Mouse (Mus musculus): ENCODE results near the gene Setd7. TPM values are rescaled to one million over a fixed set of nuclear protein-coding genes. Genes with fewer than 3 reads are reported as not detected.

Gene Setd7
- polyA plus RNA-seq, 1 experiment from 2014 or later: 2.5 TPM

- H3K36me3 ChIP-seq (ENCODE audit: control insufficient read depth, insufficient read depth, low read length): peaks cover 2% of the 10 kb centered on the region
- H3K9me3 ChIP-seq (ENCODE audit: control insufficient read depth, low read length): no peaks in the 10 kb centered on the region
- H3K4me3 ChIP-seq (ENCODE audit: low read length): no peak overlapping the region
- no peaks in the 10 kb centered on the region for H3K27me3 ChIP-seq (ENCODE audit: control insufficient read depth, insufficient read depth, low read depth, low read length)
- no peak overlapping the region for H3K9ac ChIP-seq (ENCODE audit: low read length)
- no peak for ATAC-seq (ENCODE audit: low read depth)
- peaks cover 16% of the 10 kb centered on the region for H3K4me1 ChIP-seq (replicated peaks; ENCODE audit: control insufficient read depth, insufficient read depth, low read length)
- no peak overlapping the region for H3K27ac ChIP-seq (ENCODE audit: low read length)
- no peak overlapping the region for H3K4me2 ChIP-seq (ENCODE audit: low read depth, low read length)
- 74% methylated on average over 2 of the region's 2 CpGs for WGBS
Observed at GRCm38 (mm10) chr3:51552197-51552596, 8.5 kb downstream of the Setd7 start.

GRCm38 (mm10) chr3:51548987-51549579, 11.6 kb downstream of the Setd7 start:
- ATAC-seq (ENCODE audit: low read depth): no peak
- WGBS: 87% methylated on average over 17 of the region's 17 CpGs
- Histone ChIP-seq H3K9ac (ENCODE audit: low read length) (no peak overlapping the region), H3K27me3 (ENCODE audit: control insufficient read depth, insufficient read depth, low read depth, low read length) (no peaks in the 10 kb centered on the region), H3K36me3 (ENCODE audit: control insufficient read depth, insufficient read depth, low read length) (peaks cover 2% of the 10 kb centered on the region), H3K9me3 (ENCODE audit: control insufficient read depth, low read length) (no peaks in the 10 kb centered on the region), H3K27ac (ENCODE audit: low read length) (no peak overlapping the region), H3K4me1 (replicated peaks; ENCODE audit: control insufficient read depth, insufficient read depth, low read length) (peaks cover 15% of the 10 kb centered on the region), H3K4me3 (ENCODE audit: low read length) (no peak overlapping the region), H3K4me2 (ENCODE audit: low read depth, low read length) (no peak overlapping the region)

GRCm38 (mm10) chr3:51547577-51547976, 13.1 kb downstream of the Setd7 start:
- H3K4me3 ChIP-seq (ENCODE audit: low read length): no peak overlapping the region
- 78% methylated on average over 6 of the region's 6 CpGs for WGBS
- peaks cover under 1% of the 10 kb centered on the region for H3K4me1 ChIP-seq (replicated peaks; ENCODE audit: control insufficient read depth, insufficient read depth, low read length)

GRCm38 (mm10) chr3:51544442-51545128, 16.1 kb downstream of the Setd7 start:
- H3K9me3 ChIP-seq (ENCODE audit: control insufficient read depth, low read length): no peaks in the 10 kb centered on the region
- no peak overlapping the region for H3K4me3 ChIP-seq (ENCODE audit: low read length)
- WGBS: 70% methylated on average over 19 of the region's 19 CpGs
- H3K27me3 ChIP-seq (ENCODE audit: control insufficient read depth, insufficient read depth, low read depth, low read length): no peaks in the 10 kb centered on the region
- H3K4me2 ChIP-seq (ENCODE audit: low read depth, low read length): no peak overlapping the region
- no peak overlapping the region for H3K27ac ChIP-seq (ENCODE audit: low read length)
- no peak for ATAC-seq (ENCODE audit: low read depth)
- no peaks in the 10 kb centered on the region for H3K4me1 ChIP-seq (replicated peaks; ENCODE audit: control insufficient read depth, insufficient read depth, low read length)
- H3K36me3 ChIP-seq (ENCODE audit: control insufficient read depth, insufficient read depth, low read length): peaks cover 15% of the 10 kb centered on the region
- no peak overlapping the region for H3K9ac ChIP-seq (ENCODE audit: low read length)

More at GRCm38 (mm10) chr3:51547577-51547976, 13.1 kb downstream of the Setd7 start:
- Histone ChIP-seq H3K9ac (ENCODE audit: low read length) (no peak overlapping the region), H3K27ac (ENCODE audit: low read length) (no peak overlapping the region), H3K27me3 (ENCODE audit: control insufficient read depth, insufficient read depth, low read depth, low read length) (no peaks in the 10 kb centered on the region), H3K9me3 (ENCODE audit: control insufficient read depth, low read length) (no peaks in the 10 kb centered on the region), H3K4me2 (ENCODE audit: low read depth, low read length) (no peak overlapping the region), H3K36me3 (ENCODE audit: control insufficient read depth, insufficient read depth, low read length) (peaks cover 3% of the 10 kb centered on the region)
- no peak for ATAC-seq (ENCODE audit: low read depth)

GRCm38 (mm10) chr3:51540659-51541058, 20.0 kb downstream of the Setd7 start:
- H3K27ac ChIP-seq (ENCODE audit: low read length): no peak overlapping the region
- WGBS: 92% methylated on average over 9 of the region's 9 CpGs
- no peak overlapping the region for H3K4me2 ChIP-seq (ENCODE audit: low read depth, low read length)
- H3K4me3 ChIP-seq (ENCODE audit: low read length): no peak overlapping the region
- no peak overlapping the region for H3K9ac ChIP-seq (ENCODE audit: low read length)
- H3K4me1 ChIP-seq (replicated peaks; ENCODE audit: control insufficient read depth, insufficient read depth, low read length): no peaks in the 10 kb centered on the region
- H3K36me3 ChIP-seq (ENCODE audit: control insufficient read depth, insufficient read depth, low read length): peaks cover 31% of the 10 kb centered on the region
- H3K9me3 ChIP-seq (ENCODE audit: control insufficient read depth, low read length): no peaks in the 10 kb centered on the region
- ATAC-seq (ENCODE audit: low read depth): no peak
- H3K27me3 ChIP-seq (ENCODE audit: control insufficient read depth, insufficient read depth, low read depth, low read length): no peaks in the 10 kb centered on the region

- ATAC-seq (ENCODE audit: low read depth): 0 out of 2 replicates have a peak, but pooled peaks have one; percentile 38
- WGBS: 55% methylated on average over 15 of the region's 15 CpGs
Observed at GRCm38 (mm10) chr3:51539567-51540408, 20.9 kb downstream of the Setd7 start.

GRCm38 (mm10) chr3:51534013-51534412, 26.7 kb downstream of the Setd7 start:
- Histone ChIP-seq H3K36me3 (ENCODE audit: control insufficient read depth, insufficient read depth, low read length) (peaks cover 35% of the 10 kb centered on the region), H3K4me2 (ENCODE audit: low read depth, low read length) (no peak overlapping the region), H3K9ac (ENCODE audit: low read length) (no peak overlapping the region), H3K4me3 (ENCODE audit: low read length) (no peak overlapping the region), H3K27ac (ENCODE audit: low read length) (no peak overlapping the region), H3K4me1 (replicated peaks; ENCODE audit: control insufficient read depth, insufficient read depth, low read length) (peaks cover 20% of the 10 kb centered on the region), H3K9me3 (ENCODE audit: control insufficient read depth, low read length) (no peaks in the 10 kb centered on the region), H3K27me3 (ENCODE audit: control insufficient read depth, insufficient read depth, low read depth, low read length) (no peaks in the 10 kb centered on the region)
- 73% methylated on average over 9 of the region's 9 CpGs for WGBS
- ATAC-seq (ENCODE audit: low read depth): no peak

More at GRCm38 (mm10) chr3:51539567-51540408, 20.9 kb downstream of the Setd7 start:
- Histone ChIP-seq H3K4me2 (ENCODE audit: low read depth, low read length) (no peak overlapping the region), H3K9me3 (ENCODE audit: control insufficient read depth, low read length) (no peaks in the 10 kb centered on the region), H3K27ac (ENCODE audit: low read length) (no peak overlapping the region), H3K27me3 (ENCODE audit: control insufficient read depth, insufficient read depth, low read depth, low read length) (no peaks in the 10 kb centered on the region), H3K4me3 (ENCODE audit: low read length) (no peak overlapping the region), H3K4me1 (replicated peaks; ENCODE audit: control insufficient read depth, insufficient read depth, low read length) (no peaks in the 10 kb centered on the region), H3K36me3 (ENCODE audit: control insufficient read depth, insufficient read depth, low read length) (peaks cover 38% of the 10 kb centered on the region), H3K9ac (ENCODE audit: low read length) (no peak overlapping the region)

- Histone ChIP-seq H3K4me1 (replicated peaks; ENCODE audit: control insufficient read depth, insufficient read depth, low read length) (peaks cover 20% of the 10 kb centered on the region), H3K36me3 (ENCODE audit: control insufficient read depth, insufficient read depth, low read length) (peaks cover 33% of the 10 kb centered on the region), H3K4me2 (ENCODE audit: low read depth, low read length) (no peak overlapping the region), H3K27me3 (ENCODE audit: control insufficient read depth, insufficient read depth, low read depth, low read length) (no peaks in the 10 kb centered on the region), H3K9ac (ENCODE audit: low read length) (no peak overlapping the region), H3K9me3 (ENCODE audit: control insufficient read depth, low read length) (no peaks in the 10 kb centered on the region), H3K4me3 (ENCODE audit: low read length) (no peak overlapping the region), H3K27ac (ENCODE audit: low read length) (no peak overlapping the region)
- ATAC-seq (ENCODE audit: low read depth): no peak
- WGBS: 64% methylated on average over 5 of the region's 5 CpGs
Observed at GRCm38 (mm10) chr3:51533573-51533972, 27.1 kb downstream of the Setd7 start.

- no peak for ATAC-seq (ENCODE audit: low read depth)
- H3K9ac ChIP-seq (ENCODE audit: low read length): no peak overlapping the region
- peaks cover 27% of the 10 kb centered on the region for H3K36me3 ChIP-seq (ENCODE audit: control insufficient read depth, insufficient read depth, low read length)
- no peaks in the 10 kb centered on the region for H3K27me3 ChIP-seq (ENCODE audit: control insufficient read depth, insufficient read depth, low read depth, low read length)
- H3K4me2 ChIP-seq (ENCODE audit: low read depth, low read length): peak overlapping the region; percentile 1; the same call in 1 of the 2 replicates
- 48% methylated on average over 5 of the region's 5 CpGs for whole genome bisulfite sequencing
- no peak overlapping the region for H3K4me3 ChIP-seq (ENCODE audit: low read length)
- peaks cover 20% of the 10 kb centered on the region for H3K4me1 ChIP-seq (replicated peaks; ENCODE audit: control insufficient read depth, insufficient read depth, low read length)
- peak overlapping the region; percentile 66 for H3K27ac ChIP-seq (ENCODE audit: low read length)
- no peaks in the 10 kb centered on the region for H3K9me3 ChIP-seq (ENCODE audit: control insufficient read depth, low read length)
Observed at GRCm38 (mm10) chr3:51532282-51532620, 28.4 kb downstream of the Setd7 start.
